Mouse (Mus musculus): ENCODE data around the gene Naa80.

DNA sequence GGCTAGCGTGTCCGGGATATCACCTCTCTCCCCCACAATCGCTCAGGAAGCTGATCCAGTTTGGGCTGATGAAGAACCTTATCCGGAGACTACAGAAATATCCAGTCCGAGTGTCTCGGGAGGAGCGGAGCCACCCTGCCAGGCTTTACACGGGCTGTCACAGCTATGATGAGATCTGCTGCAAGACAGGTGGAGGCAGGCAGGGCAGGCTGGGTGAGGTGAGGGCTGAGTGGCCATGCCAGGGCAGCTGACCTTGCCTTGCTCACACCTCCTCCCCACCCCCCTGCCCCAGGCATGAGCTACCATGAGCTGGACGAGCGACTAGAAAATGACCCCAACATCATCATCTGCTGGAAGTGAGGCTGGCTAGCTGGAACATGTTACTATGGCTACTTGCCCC, 33.5 kb upstream of the Naa80 start:
- no peak for TF ChIP-seq GATA1 (IDR thresholded peaks at IDR 0.05; ENCODE audit: low read length)
- TF ChIP-seq TAL1 (IDR thresholded peaks at IDR 0.05; ENCODE audit: low read length), result no peak

All from erythroblast, embryonic 14.5 days (primary cell).